Mouse (Mus musculus) neural tube, embryonic 15.5 days (tissue): ENCODE data around the gene Mitf. TPM values are rescaled to one million over a fixed set of nuclear protein-coding genes. Genes with fewer than 3 reads are reported as not detected.
A peak's percentile ranks its signal among the peaks of the same experiment; 100 is the strongest.

Experiments used
- ATAC-seq: fragments of 200-750 bp; cut with Nextera tagmentation; 2 replicates; pipeline ENCODE4 v1.8.0; 2017; ENCODE audit warnings: mild to moderate bottlenecking, moderate TSS enrichment, moderate library complexity; ENCODE audit not compliant: low FRiP score
- H3K27ac ChIP-seq: fragments of 300-500 bp; sonication (generic); replicated peaks from 2 replicates; pipeline ENCODE4 v1.5.1; 2015; ENCODE audit warnings: mild to moderate bottlenecking, inconsistent platforms
- H3K27me3 ChIP-seq: fragments of 300-500 bp; sonication (generic); replicated peaks from 2 replicates; pipeline ENCODE4 v1.6.1; 2015; ENCODE audit warnings: inconsistent platforms
- H3K36me3 ChIP-seq: fragments of 300-500 bp; sonication (generic); 2 replicates; pipeline ENCODE4 v1.6.1; 2015; ENCODE audit warnings: inconsistent platforms
- H3K4me1 ChIP-seq: fragments of 300-500 bp; sonication (generic); 2 replicates; pipeline ENCODE4 v1.6.1; 2015; ENCODE audit warnings: inconsistent platforms
- H3K4me2 ChIP-seq: fragments of 300-500 bp; sonication (generic); 2 replicates; pipeline ENCODE4 v1.6.1; 2015; ENCODE audit warnings: inconsistent platforms, mild to moderate bottlenecking, moderate library complexity
- H3K4me3 ChIP-seq: fragments of 300-500 bp; sonication (generic); replicated peaks from 2 replicates; pipeline ENCODE4 v1.5.1; 2015; ENCODE audit warnings: mild to moderate bottlenecking, inconsistent platforms
- H3K9ac ChIP-seq: fragments of 300-500 bp; sonication (generic); replicated peaks from 2 replicates; pipeline ENCODE4 v1.6.1; 2015; ENCODE audit warnings: mild to moderate bottlenecking, inconsistent platforms
- H3K9me3 ChIP-seq: fragments of 300-500 bp; sonication (generic); replicated peaks from 2 replicates; pipeline ENCODE4 v1.6.1; 2016; ENCODE audit warnings: inconsistent platforms
- WGBS: fragments of 180-500 bp; shearing (Covaris S2); methylation state at CpG from one replicate; pipeline ENCODE4 v1.1.7; 2015; ENCODE audit warnings: mixed read lengths; 5-methylcytosine and 5-hydroxymethylcytosine counted together
- polyA plus RNA-seq: library from polyadenylated mRNA; unstranded; fragments of >200 nt; fragmentation: Nextera tagmentation; extraction: Ambion mirVana; gene quantifications from 2 replicates; pipeline ENCODE4 v1.2.1, GENCODE M21; 2015

Gene Mitf
- polyA plus RNA-seq, 1 experiment from 2014 or later, result 1.1 TPM

GRCm38 (mm10) chr6:97789700-97790099, 17.2 kb upstream of the Mitf start:
- no peak overlapping the region for H3K9ac ChIP-seq
- H3K4me2 ChIP-seq, result no peak overlapping the region
- H3K27ac ChIP-seq, result no peak overlapping the region
- H3K36me3 ChIP-seq, result no peaks in the 10 kb centered on the region
- no peaks in the 10 kb centered on the region for H3K4me1 ChIP-seq
- no peak for ATAC-seq
- no peaks in the 10 kb centered on the region for H3K9me3 ChIP-seq
- no peaks in the 10 kb centered on the region for H3K27me3 ChIP-seq
- 80% methylated on average over 7 of the region's 7 CpGs for WGBS
- H3K4me3 ChIP-seq, result no peak overlapping the region

- Histone ChIP-seq H3K9ac (no peak overlapping the region), H3K27me3 (no peaks in the 10 kb centered on the region), H3K36me3 (no peaks in the 10 kb centered on the region), H3K9me3 (no peaks in the 10 kb centered on the region; the same call in 1 of the 2 replicates), H3K4me2 (no peak overlapping the region), H3K4me3 (no peak overlapping the region), H3K27ac (no peak overlapping the region), H3K4me1 (no peaks in the 10 kb centered on the region)
- no peak for ATAC-seq
- 75% methylated on average over 1 of the region's 1 CpGs for WGBS
These were observed 14.7 kb upstream of the Mitf start for GRCm38 (mm10) chr6:97792104-97792503.

- no peaks in the 10 kb centered on the region for H3K4me1 ChIP-seq
- ATAC-seq, result no peak
- H3K4me3 ChIP-seq, result no peak overlapping the region
- H3K27ac ChIP-seq, result no peak overlapping the region
- no peaks in the 10 kb centered on the region for H3K27me3 ChIP-seq
- 72% methylated on average over 2 of the region's 2 CpGs for WGBS
- H3K9ac ChIP-seq, result no peak overlapping the region
- no peaks in the 10 kb centered on the region; the same call in 1 of the 2 replicates for H3K9me3 ChIP-seq
- no peak overlapping the region for H3K4me2 ChIP-seq
- H3K36me3 ChIP-seq, result no peaks in the 10 kb centered on the region
These were observed 11.7 kb upstream of the Mitf start for GRCm38 (mm10) chr6:97795175-97795574.

GRCm38 (mm10) chr6:97800615-97801014, 6.2 kb upstream of the Mitf start:
- ATAC-seq, result no peak
- Histone ChIP-seq H3K9me3 (no peaks in the 10 kb centered on the region; the same call in 1 of the 2 replicates), H3K4me2 (no peak overlapping the region), H3K4me3 (no peak overlapping the region), H3K9ac (no peak overlapping the region), H3K36me3 (no peaks in the 10 kb centered on the region), H3K27ac (no peak overlapping the region), H3K4me1 (no peaks in the 10 kb centered on the region), H3K27me3 (no peaks in the 10 kb centered on the region)
- WGBS, result 70% methylated on average over 2 of the region's 2 CpGs

- H3K9ac ChIP-seq, result no peak overlapping the region
- no peaks in the 10 kb centered on the region for H3K36me3 ChIP-seq
- H3K4me1 ChIP-seq, result peaks cover 7% of the 10 kb centered on the region
- no peaks in the 10 kb centered on the region; the same call in 1 of the 2 replicates for H3K27me3 ChIP-seq
- no peak for ATAC-seq
- H3K9me3 ChIP-seq, result no peaks in the 10 kb centered on the region
- WGBS, result 64% methylated on average over 5 of the region's 5 CpGs
- H3K4me2 ChIP-seq, result peak overlapping the region; percentile 92
- H3K4me3 ChIP-seq, result peak overlapping the region; percentile 66
- H3K27ac ChIP-seq, result no peak overlapping the region
These were observed 801 bp upstream of the Mitf start for GRCm38 (mm10) chr6:97806051-97806450.

GRCm38 (mm10) chr6:97814191-97814590, 7.3 kb downstream of the Mitf start:
- Histone ChIP-seq H3K27ac (no peak overlapping the region), H3K9me3 (no peaks in the 10 kb centered on the region), H3K4me3 (no peak overlapping the region), H3K4me2 (no peak overlapping the region), H3K4me1 (no peaks in the 10 kb centered on the region), H3K27me3 (no peaks in the 10 kb centered on the region), H3K36me3 (no peaks in the 10 kb centered on the region), H3K9ac (no peak overlapping the region)
- 69% methylated on average over 4 of the region's 4 CpGs for WGBS
- ATAC-seq, result no peak

GRCm38 (mm10) chr6:97815723-97816122, 8.9 kb downstream of the Mitf start:
- no peak overlapping the region for H3K9ac ChIP-seq
- no peak for ATAC-seq
- 73% methylated on average over 1 of the region's 1 CpGs for WGBS
- H3K4me3 ChIP-seq, result no peak overlapping the region
- H3K4me1 ChIP-seq, result no peaks in the 10 kb centered on the region
- H3K9me3 ChIP-seq, result no peaks in the 10 kb centered on the region
- H3K4me2 ChIP-seq, result no peak overlapping the region
- no peaks in the 10 kb centered on the region for H3K36me3 ChIP-seq
- H3K27me3 ChIP-seq, result no peaks in the 10 kb centered on the region
- H3K27ac ChIP-seq, result no peak overlapping the region

- no peaks in the 10 kb centered on the region for H3K4me1 ChIP-seq
- no peak for ATAC-seq
- no peak overlapping the region for H3K4me2 ChIP-seq
- no peak overlapping the region for H3K27ac ChIP-seq
- no peaks in the 10 kb centered on the region for H3K9me3 ChIP-seq
- H3K4me3 ChIP-seq, result no peak overlapping the region
- H3K36me3 ChIP-seq, result no peaks in the 10 kb centered on the region
- H3K27me3 ChIP-seq, result no peaks in the 10 kb centered on the region
- 81% methylated on average over 1 of the region's 1 CpGs for WGBS
- H3K9ac ChIP-seq, result no peak overlapping the region
These were observed 10.0 kb downstream of the Mitf start for GRCm38 (mm10) chr6:97816806-97817205.

- no peak overlapping the region for H3K9ac ChIP-seq
- 47% methylated on average over 6 of the region's 6 CpGs for WGBS
- ATAC-seq, result no peak
These were observed 11.3 kb downstream of the Mitf start for GRCm38 (mm10) chr6:97818128-97818527.

GRCm38 (mm10) chr6:97818948-97819347, 12.1 kb downstream of the Mitf start:
- H3K9ac ChIP-seq, result no peak overlapping the region
- 91% methylated on average over 5 of the region's 5 CpGs for WGBS
- H3K9me3 ChIP-seq, result no peaks in the 10 kb centered on the region
- H3K36me3 ChIP-seq, result no peaks in the 10 kb centered on the region
- no peak for ATAC-seq
- no peaks in the 10 kb centered on the region for H3K4me1 ChIP-seq
- no peak overlapping the region for H3K27ac ChIP-seq
- H3K4me2 ChIP-seq, result no peak overlapping the region
- H3K27me3 ChIP-seq, result no peaks in the 10 kb centered on the region
- no peak overlapping the region for H3K4me3 ChIP-seq

More at GRCm38 (mm10) chr6:97818128-97818527, 11.3 kb downstream of the Mitf start:
- H3K27ac ChIP-seq, result no peak overlapping the region
- H3K4me2 ChIP-seq, result no peak overlapping the region
- H3K4me3 ChIP-seq, result no peak overlapping the region
- H3K4me1 ChIP-seq, result no peaks in the 10 kb centered on the region
- H3K27me3 ChIP-seq, result no peaks in the 10 kb centered on the region
- H3K9me3 ChIP-seq, result no peaks in the 10 kb centered on the region
- no peaks in the 10 kb centered on the region for H3K36me3 ChIP-seq

GRCm38 (mm10) chr6:97820505-97820904, 13.7 kb downstream of the Mitf start:
- Histone ChIP-seq H3K4me1 (no peaks in the 10 kb centered on the region), H3K4me3 (no peak overlapping the region), H3K27ac (no peak overlapping the region), H3K36me3 (no peaks in the 10 kb centered on the region), H3K4me2 (no peak overlapping the region), H3K9me3 (no peaks in the 10 kb centered on the region), H3K27me3 (no peaks in the 10 kb centered on the region), H3K9ac (no peak overlapping the region)
- 75% methylated on average over 8 of the region's 8 CpGs for WGBS
- ATAC-seq, result no peak

GRCm38 (mm10) chr6:97821811-97822210, 15.0 kb downstream of the Mitf start:
- H3K36me3 ChIP-seq, result no peaks in the 10 kb centered on the region
- ATAC-seq, result no peak
- WGBS, result 87% methylated on average over 7 of the region's 7 CpGs

More at GRCm38 (mm10) chr6:97821811-97822210, 15.0 kb downstream of the Mitf start:
- no peaks in the 10 kb centered on the region for H3K4me1 ChIP-seq
- no peaks in the 10 kb centered on the region for H3K9me3 ChIP-seq
- H3K4me2 ChIP-seq, result no peak overlapping the region
- H3K27me3 ChIP-seq, result no peaks in the 10 kb centered on the region
- H3K27ac ChIP-seq, result no peak overlapping the region
- no peak overlapping the region for H3K4me3 ChIP-seq
- H3K9ac ChIP-seq, result no peak overlapping the region
